Mouse (Mus musculus) kidney, adult 2 months (tissue): Measurements from ENCODE around the gene Grik5.

Source experiments
- CTCF ChIP-seq: fragments of 200-500 bp; conservative IDR thresholded peaks from 2 replicates; pipeline ENCODE4 v1.5.1; 2011; ENCODE audit warnings: low read depth, mild to moderate bottlenecking, control low read depth, low read length, moderate library complexity, mixed read lengths; ENCODE audit not compliant: insufficient read depth, insufficient read length
- POLR2A ChIP-seq: fragments of 200-500 bp; IDR thresholded peaks from one replicate; pipeline ENCODE4 v1.6.1; 2011; ENCODE audit warnings: low read depth, low read length, control low read depth

GRCm38 (mm10) chr7:25106790-25107502 lies 34.8 kb upstream of the Grik5 start:
- no peak for TF ChIP-seq CTCF
- TF ChIP-seq POLR2A, result no peak
